Mouse (Mus musculus): ENCODE data around the gene Nupl1. TPM values are rescaled to one million over a fixed set of nuclear protein-coding genes. Genes with fewer than 3 reads are reported as not detected.

Nupl1 gene
- polyA plus RNA-seq, 1 experiment from 2014 or later, result not detected

MicroRNA genes within 50 kb of the gene (microRNA counts, 519-probe panel; counts per million panel counts)
- microRNA mmu-miR-719, result not detected

Small RNA genes within 50 kb of the gene (microRNA-seq; reads per million reads assigned to microRNA genes)
- not detected for gene Mir719

Other genes starting within 250 kb of the Nupl1 start
- gene Atp8a2, start 54.3 kb downstream of the Nupl1 start, polyA plus RNA-seq (2016; fragmentation: Nextera tagmentation; extraction: Ambion mirVana), result 6.9 and 8.0 TPM in 2 replicates
- gene Gm49336, start 76 bp upstream of the Nupl1 start, polyA plus RNA-seq (2016; fragmentation: Nextera tagmentation; extraction: Ambion mirVana), result 44.7 and 50.3 TPM in 2 replicates
- 22.4 and 28.4 TPM in 2 replicates for gene Mtmr6, start 13.8 kb upstream of the Nupl1 start, polyA plus RNA-seq (2016; fragmentation: Nextera tagmentation; extraction: Ambion mirVana)
- gene Amer2, start 121.8 kb upstream of the Nupl1 start, polyA plus RNA-seq (2016; fragmentation: Nextera tagmentation; extraction: Ambion mirVana), result 0.65 and 1.7 TPM in 2 replicates